Mouse (Mus musculus) neural tube, embryonic 11.5 days (tissue): ENCODE results near the gene Nipa2. TPM values are rescaled to one million over a fixed set of nuclear protein-coding genes. Genes with fewer than 3 reads are reported as not detected.

Experiments used
- ATAC-seq: fragments of 200-750 bp; cut with Nextera tagmentation; 2 replicates; pipeline ENCODE4 v1.8.0; 2017; ENCODE audit warnings: moderate number of reproducible peaks, mild to moderate bottlenecking, moderate TSS enrichment, moderate library complexity; ENCODE audit not compliant: insufficient read depth, low FRiP score, low TSS enrichment
- DNase-seq: peaks from one replicate; pipeline ENCODE4 v3.0.0-alpha.2; 2015; ENCODE audit warnings: low spot score
- H3K27ac ChIP-seq: fragments of 300-500 bp; sonication (generic); 2 replicates; pipeline ENCODE4 v1.5.1; 2014; ENCODE audit warnings: low read depth, mild to moderate bottlenecking, low read length
- H3K27me3 ChIP-seq: fragments of 300-500 bp; sonication (generic); 2 replicates; pipeline ENCODE4 v1.6.1; 2014; ENCODE audit warnings: mild to moderate bottlenecking, low read length, mixed read lengths; ENCODE audit not compliant: control insufficient read depth, insufficient read depth
- H3K36me3 ChIP-seq: fragments of 300-500 bp; sonication (generic); 2 replicates; pipeline ENCODE4 v1.6.1; 2014; ENCODE audit warnings: mild to moderate bottlenecking, low read length, moderate library complexity, mixed read lengths; ENCODE audit not compliant: control insufficient read depth, insufficient read depth
- H3K4me1 ChIP-seq: fragments of 300-500 bp; sonication (generic); 2 replicates; pipeline ENCODE4 v1.6.1; 2014; ENCODE audit warnings: low read length, mixed read lengths; ENCODE audit not compliant: control insufficient read depth, insufficient read depth
- H3K4me2 ChIP-seq: fragments of 300-500 bp; sonication (generic); 2 replicates; pipeline ENCODE4 v1.6.1; 2014; ENCODE audit warnings: low read depth, mild to moderate bottlenecking, moderate library complexity
- H3K4me3 ChIP-seq: fragments of 300-500 bp; sonication (generic); 2 replicates; pipeline ENCODE4 v1.5.1; 2014; ENCODE audit warnings: low read depth, low read length
- H3K9ac ChIP-seq: fragments of 300-500 bp; sonication (generic); 2 replicates; pipeline ENCODE4 v1.6.1; 2014; ENCODE audit warnings: mild to moderate bottlenecking, low read length
- H3K9me3 ChIP-seq: fragments of 300-500 bp; sonication (generic); 2 replicates; pipeline ENCODE4 v1.6.1; 2016; ENCODE audit warnings: low read length; ENCODE audit not compliant: control insufficient read depth
- WGBS: fragments of 180-500 bp; shearing (Covaris S2); extraction: QIAGEN DNeasy Blood & Tissue Kit; methylation state at CpG from one replicate; pipeline ENCODE4 v1.1.7; 2014; 5-methylcytosine and 5-hydroxymethylcytosine counted together
- polyA plus RNA-seq: library from polyadenylated mRNA; unstranded; fragments of >200 nt; fragmentation: Nextera tagmentation; extraction: Ambion mirVana; gene quantifications from 2 replicates; pipeline ENCODE4 v1.2.1, GENCODE M21; 2014

Nipa2 gene
- polyA plus RNA-seq, 1 experiment from 2014 or later = 51.9 TPM

DNA sequence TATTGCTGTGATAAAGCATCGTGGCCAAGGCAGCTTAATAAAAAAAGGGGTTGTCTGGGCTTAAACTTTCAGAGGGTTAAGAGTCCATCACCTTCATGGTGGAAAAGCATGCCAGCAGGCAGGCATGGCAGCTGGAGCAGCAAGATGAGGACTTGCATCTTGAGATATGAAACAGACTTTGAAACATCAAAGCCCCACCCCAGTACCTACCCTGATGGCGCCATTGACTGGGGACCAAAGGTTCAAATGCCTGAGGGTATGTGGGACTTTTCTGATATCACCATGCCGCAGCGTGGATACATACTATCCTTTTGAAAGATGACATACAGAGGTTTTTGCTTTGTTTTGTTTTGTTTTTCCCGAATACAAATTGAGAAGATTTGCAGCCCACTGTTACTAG is 50.2 kb downstream of the Nipa2 start:
- no peaks in the 10 kb centered on the region for H3K9me3 ChIP-seq
- no peak overlapping the region for H3K27ac ChIP-seq
- no peaks in the 10 kb centered on the region for H3K4me1 ChIP-seq
- no peak overlapping the region for H3K9ac ChIP-seq
- H3K4me2 ChIP-seq = no peak overlapping the region
- no peaks in the 10 kb centered on the region for H3K27me3 ChIP-seq
- no peak for DNase-seq
- ATAC-seq = no peak
- 91% methylated on average over 5 of the region's 5 CpGs for WGBS
- H3K36me3 ChIP-seq = peaks cover 4% of the 10 kb centered on the region
- no peak overlapping the region for H3K4me3 ChIP-seq

DNA sequence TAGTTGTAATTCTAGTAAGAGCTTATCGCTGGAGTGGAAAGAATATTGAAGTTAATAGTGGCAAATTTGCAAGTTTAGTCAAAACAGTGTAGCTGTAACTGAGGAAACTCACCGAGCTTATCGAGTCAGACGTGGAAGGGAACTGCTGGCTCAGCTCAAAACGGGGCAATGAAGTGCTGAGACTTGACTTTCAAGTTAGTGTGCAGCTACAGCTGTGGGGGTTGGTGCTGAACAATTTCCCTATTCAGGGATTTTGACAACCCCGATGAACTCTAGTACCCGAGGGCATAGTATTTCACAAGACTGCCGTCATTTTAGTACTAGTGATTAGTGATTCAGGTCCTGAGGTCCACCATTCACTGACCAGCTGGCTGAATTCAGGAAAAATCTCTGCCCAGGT is 50.9 kb downstream of the Nipa2 start:
- no peak overlapping the region for H3K4me3 ChIP-seq
- DNase-seq = no peak
- no peak for ATAC-seq
- no peak overlapping the region for H3K4me2 ChIP-seq
- H3K36me3 ChIP-seq = peaks cover 2% of the 10 kb centered on the region
- H3K4me1 ChIP-seq = no peaks in the 10 kb centered on the region
- WGBS = 82% methylated on average over 8 of the region's 8 CpGs
- H3K27me3 ChIP-seq = no peaks in the 10 kb centered on the region
- no peak overlapping the region for H3K9ac ChIP-seq
- no peaks in the 10 kb centered on the region for H3K9me3 ChIP-seq
- no peak overlapping the region for H3K27ac ChIP-seq

DNA sequence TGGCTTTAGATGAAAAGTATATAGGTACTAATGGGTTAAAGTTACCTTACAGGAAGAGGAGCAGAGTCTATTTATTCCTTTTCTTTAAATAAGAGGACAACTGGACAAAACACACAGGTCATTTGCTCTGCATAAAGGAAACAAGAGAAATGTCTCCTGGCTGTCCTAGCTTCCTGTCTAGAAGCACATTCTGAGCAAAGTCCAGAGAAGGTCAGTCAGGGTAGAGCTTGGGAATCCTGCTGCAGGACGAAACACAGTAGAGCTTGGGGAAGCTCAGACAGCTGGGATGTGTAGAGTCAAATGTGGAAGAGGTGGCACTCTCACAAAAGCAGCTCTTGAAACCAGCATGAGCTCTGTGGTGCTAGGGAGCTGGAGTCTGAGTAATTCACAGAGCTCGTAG is 51.9 kb downstream of the Nipa2 start:
- Histone ChIP-seq H3K4me1 (no peaks in the 10 kb centered on the region), H3K9me3 (no peaks in the 10 kb centered on the region), H3K4me2 (no peak overlapping the region), H3K9ac (no peak overlapping the region), H3K27me3 (no peaks in the 10 kb centered on the region), H3K27ac (no peak overlapping the region), H3K36me3 (peaks cover 2% of the 10 kb centered on the region), H3K4me3 (no peak overlapping the region)
- WGBS = 80% methylated on average over 2 of the region's 2 CpGs
- ATAC-seq (no peak), DNase-seq (no peak)

DNA sequence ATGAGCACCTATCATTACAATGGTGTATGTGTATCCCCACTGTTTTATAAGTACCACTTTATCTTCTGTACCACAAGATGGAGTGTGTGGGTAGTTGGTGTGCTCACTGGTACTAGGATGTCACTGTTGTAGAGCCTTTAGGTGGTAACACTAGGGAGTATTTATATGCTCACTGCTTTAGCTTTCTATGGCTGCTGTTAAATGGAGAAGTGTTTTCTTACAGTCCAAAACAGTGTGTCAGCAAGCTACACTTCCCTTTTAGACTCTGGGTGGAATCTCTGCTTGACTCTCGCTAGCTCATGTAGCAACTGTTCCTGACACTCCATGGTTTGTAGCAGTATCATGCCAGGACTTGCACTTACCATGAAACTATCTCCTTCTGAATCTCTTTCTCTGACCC is 52.8 kb downstream of the Nipa2 start:
- Histone ChIP-seq H3K36me3 (peaks cover 2% of the 10 kb centered on the region; the same call in 1 of the 2 replicates), H3K9ac (no peak overlapping the region), H3K4me3 (no peak overlapping the region), H3K9me3 (no peaks in the 10 kb centered on the region), H3K4me1 (no peaks in the 10 kb centered on the region), H3K4me2 (no peak overlapping the region), H3K27me3 (no peaks in the 10 kb centered on the region), H3K27ac (no peak overlapping the region)
- DNase-seq (no peak), ATAC-seq (no peak)
- 94% methylated on average over 1 of the region's 1 CpGs for WGBS

DNA sequence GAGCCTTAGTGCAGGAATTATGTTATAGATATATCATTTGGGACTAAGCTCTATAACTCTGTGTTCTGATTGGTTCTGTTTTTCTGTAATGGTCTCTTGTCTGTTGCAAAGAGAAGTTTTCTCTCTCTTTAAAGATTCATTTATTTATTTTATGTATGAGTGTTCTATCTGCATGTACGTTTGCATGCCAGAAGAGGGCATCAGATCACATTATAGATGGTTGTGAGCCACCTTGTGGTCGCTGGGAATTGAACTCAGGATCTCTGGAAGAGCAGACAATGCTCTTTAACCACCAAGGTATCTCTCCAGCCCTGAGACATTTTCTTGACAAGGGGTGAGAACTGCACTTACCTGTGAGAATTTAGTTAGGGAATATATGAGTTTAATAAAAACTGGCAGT is 56.8 kb downstream of the Nipa2 start:
- H3K4me2 ChIP-seq = no peak overlapping the region
- H3K4me1 ChIP-seq = no peaks in the 10 kb centered on the region
- DNase-seq (no peak), ATAC-seq (no peak)
- no peak overlapping the region for H3K9ac ChIP-seq
- no peak overlapping the region for H3K4me3 ChIP-seq
- H3K9me3 ChIP-seq = no peaks in the 10 kb centered on the region
- 87% methylated on average over 2 of the region's 2 CpGs for WGBS
- H3K36me3 ChIP-seq = peaks cover 2% of the 10 kb centered on the region; the same call in 1 of the 2 replicates
- H3K27me3 ChIP-seq = no peaks in the 10 kb centered on the region
- H3K27ac ChIP-seq = no peak overlapping the region

DNA sequence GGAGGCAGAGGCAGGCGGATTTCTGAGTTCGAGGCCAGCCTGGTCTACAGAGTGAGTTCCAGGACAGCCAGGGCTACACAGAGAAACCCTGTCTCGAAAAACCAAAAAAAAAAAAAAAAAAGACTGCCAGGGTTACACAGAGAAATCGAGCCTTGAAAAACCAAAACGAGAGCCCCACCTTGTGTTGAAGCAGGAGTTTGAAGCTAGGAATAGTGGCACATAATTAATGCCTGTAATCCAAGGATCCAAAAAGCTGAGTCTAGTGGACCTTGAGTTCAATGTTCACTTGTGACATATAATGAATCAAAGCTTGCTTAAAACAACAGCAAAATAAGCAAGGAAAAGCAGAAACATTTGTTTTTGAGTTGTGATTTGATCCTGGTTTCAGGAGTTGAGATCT is 58.5 kb downstream of the Nipa2 start:
- no peaks in the 10 kb centered on the region for H3K4me1 ChIP-seq
- DNase-seq (no peak), ATAC-seq (no peak)
- H3K27ac ChIP-seq = no peak overlapping the region
- H3K9ac ChIP-seq = no peak overlapping the region
- peaks cover 7% of the 10 kb centered on the region for H3K36me3 ChIP-seq
- 96% methylated on average over 5 of the region's 5 CpGs for WGBS
- no peaks in the 10 kb centered on the region for H3K9me3 ChIP-seq
- H3K27me3 ChIP-seq = no peaks in the 10 kb centered on the region
- no peak overlapping the region for H3K4me3 ChIP-seq
- H3K4me2 ChIP-seq = no peak overlapping the region

DNA sequence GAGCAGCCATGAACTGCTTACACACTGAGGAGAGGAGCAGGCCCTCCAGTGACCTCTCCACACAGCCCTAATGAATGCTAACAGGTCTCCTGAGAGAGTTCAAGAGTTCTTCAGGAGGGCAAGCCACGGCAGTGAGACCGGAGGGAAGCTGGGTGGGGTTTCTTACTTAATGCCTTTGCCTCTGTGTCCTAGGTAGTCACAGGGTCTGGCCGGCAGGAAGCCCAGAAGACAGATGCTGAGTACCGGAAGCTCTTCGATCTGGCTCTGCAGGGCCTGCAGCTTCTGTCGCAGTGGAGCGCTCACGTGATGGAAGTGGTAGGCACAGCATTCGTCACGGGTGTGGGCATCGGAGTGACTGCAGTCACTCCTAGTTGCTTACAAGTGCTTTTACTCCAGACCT is 70.5 kb downstream of the Nipa2 start:
- peaks cover 4% of the 10 kb centered on the region; the same call in 1 of the 2 replicates for H3K36me3 ChIP-seq
- H3K4me2 ChIP-seq = no peak overlapping the region
- H3K9me3 ChIP-seq = no peaks in the 10 kb centered on the region
- ATAC-seq = no peak
- DNase-seq = no peak
- WGBS = 91% methylated on average over 11 of the region's 11 CpGs
- H3K9ac ChIP-seq = no peak overlapping the region
- H3K4me1 ChIP-seq = no peaks in the 10 kb centered on the region
- no peaks in the 10 kb centered on the region for H3K27me3 ChIP-seq
- no peak overlapping the region for H3K4me3 ChIP-seq
- H3K27ac ChIP-seq = no peak overlapping the region

DNA sequence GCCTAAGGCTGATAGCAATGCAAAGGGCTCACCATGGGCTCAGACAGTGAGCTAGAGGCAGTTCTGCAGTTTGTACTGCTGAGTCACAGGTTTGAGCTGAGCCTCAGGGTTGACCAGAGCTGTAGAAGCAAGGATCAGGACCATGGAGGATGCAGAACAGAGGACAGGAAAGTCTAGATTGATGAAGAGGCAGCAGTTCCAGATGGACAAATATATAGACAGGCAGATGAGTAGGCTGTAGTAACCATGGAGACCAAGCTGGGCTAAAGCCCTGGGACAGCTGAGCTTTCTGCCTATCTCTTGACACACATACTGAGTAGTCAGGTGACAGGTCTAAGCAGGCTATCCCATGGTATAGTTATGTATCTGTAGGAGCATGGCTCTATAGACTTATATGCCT is 71.5 kb downstream of the Nipa2 start:
- DNase-seq = no peak
- no peaks in the 10 kb centered on the region for H3K9me3 ChIP-seq
- no peak overlapping the region for H3K4me3 ChIP-seq
- no peak overlapping the region for H3K9ac ChIP-seq
- H3K36me3 ChIP-seq = peaks cover 4% of the 10 kb centered on the region; the same call in 1 of the 2 replicates
- no peaks in the 10 kb centered on the region for H3K27me3 ChIP-seq
- no peak overlapping the region for H3K4me2 ChIP-seq
- no peak overlapping the region for H3K27ac ChIP-seq
- H3K4me1 ChIP-seq = no peaks in the 10 kb centered on the region
- ATAC-seq = no peak

DNA sequence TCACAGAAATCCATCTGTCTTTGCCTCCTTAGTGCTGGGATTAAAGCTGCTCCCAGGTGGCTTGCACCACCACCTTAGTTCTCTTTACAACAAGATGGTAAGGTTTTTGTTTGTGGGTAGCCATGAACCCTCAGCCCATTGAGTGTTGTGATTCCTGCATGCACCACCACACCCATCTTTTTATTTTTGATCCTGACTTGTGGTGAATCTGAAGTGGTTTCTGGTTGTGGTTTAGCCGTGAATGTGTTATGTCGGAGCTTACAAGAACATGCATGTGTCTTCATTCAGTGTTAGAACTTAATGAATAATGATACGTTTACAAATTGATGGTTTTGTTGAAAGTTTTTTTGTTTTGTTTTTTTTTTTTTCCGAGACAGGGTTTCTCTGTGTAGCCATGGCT is 72.3 kb downstream of the Nipa2 start:
- H3K4me1 ChIP-seq = no peaks in the 10 kb centered on the region
- 93% methylated on average over 4 of the region's 4 CpGs for WGBS
- H3K4me2 ChIP-seq = no peak overlapping the region
- H3K9ac ChIP-seq = no peak overlapping the region
- ATAC-seq (no peak), DNase-seq (no peak)
- no peaks in the 10 kb centered on the region for H3K27me3 ChIP-seq
- peaks cover 3% of the 10 kb centered on the region; the same call in 1 of the 2 replicates for H3K36me3 ChIP-seq
- no peak overlapping the region for H3K4me3 ChIP-seq
- H3K27ac ChIP-seq = no peak overlapping the region
- H3K9me3 ChIP-seq = no peaks in the 10 kb centered on the region
